Mouse (Mus musculus) small intestine, adult 2 months (tissue): ENCODE measurements around the gene Rfc1.

Experiments used
- CTCF ChIP-seq: fragments of 200-500 bp; IDR thresholded peaks from 2 replicates; pipeline ENCODE4 v1.5.1; 2012; ENCODE audit warnings: low read depth, mild to moderate bottlenecking, control low read depth, inconsistent platforms, low read length, moderate library complexity, mixed read lengths; ENCODE audit not compliant: insufficient replicate concordance, insufficient read length; ENCODE audit errors: extremely low read depth
- POLR2A ChIP-seq: fragments of 200-500 bp; IDR thresholded peaks from 2 replicates; pipeline ENCODE4 v1.6.1; 2012; ENCODE audit warnings: low read depth, mild to moderate bottlenecking, control low read depth, inconsistent platforms, low read length, moderate library complexity

DNA sequence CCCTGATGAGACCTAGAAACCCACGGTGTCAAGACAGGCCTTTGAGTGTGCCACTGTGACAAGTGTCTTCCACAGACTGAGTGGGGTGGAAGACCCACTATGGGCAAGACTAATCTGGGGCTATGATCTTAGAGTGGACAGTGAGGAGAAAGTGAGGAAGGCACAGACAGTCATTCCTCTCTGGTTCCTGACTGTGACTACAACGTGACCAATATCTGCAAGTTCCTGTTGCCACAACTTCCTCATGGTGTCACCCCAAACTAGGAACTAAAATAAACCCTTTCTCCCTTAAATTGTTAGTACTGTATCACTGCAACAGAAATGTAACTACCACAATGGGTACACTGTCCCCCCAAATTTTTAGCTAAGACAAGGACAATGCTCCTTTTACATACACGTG lies 26.6 kb downstream of the Rfc1 start:
- no peak for TF ChIP-seq CTCF
- no peak for TF ChIP-seq POLR2A
